Mouse (Mus musculus) kidney, postnatal 10 days (tissue): Measurements from ENCODE around the gene Glra4.
"Not testable (repeated sequence)": the region's sequence is repeated elsewhere in the genome, so short reads cannot be mapped to it uniquely, and the experiment has no call there.

ENCODE experiments used
- DNase-seq: peaks from one replicate; pipeline ENCODE4 v3.0.0; 2021; ENCODE audit warnings: mixed read lengths

The Glra4 gene

DNA sequence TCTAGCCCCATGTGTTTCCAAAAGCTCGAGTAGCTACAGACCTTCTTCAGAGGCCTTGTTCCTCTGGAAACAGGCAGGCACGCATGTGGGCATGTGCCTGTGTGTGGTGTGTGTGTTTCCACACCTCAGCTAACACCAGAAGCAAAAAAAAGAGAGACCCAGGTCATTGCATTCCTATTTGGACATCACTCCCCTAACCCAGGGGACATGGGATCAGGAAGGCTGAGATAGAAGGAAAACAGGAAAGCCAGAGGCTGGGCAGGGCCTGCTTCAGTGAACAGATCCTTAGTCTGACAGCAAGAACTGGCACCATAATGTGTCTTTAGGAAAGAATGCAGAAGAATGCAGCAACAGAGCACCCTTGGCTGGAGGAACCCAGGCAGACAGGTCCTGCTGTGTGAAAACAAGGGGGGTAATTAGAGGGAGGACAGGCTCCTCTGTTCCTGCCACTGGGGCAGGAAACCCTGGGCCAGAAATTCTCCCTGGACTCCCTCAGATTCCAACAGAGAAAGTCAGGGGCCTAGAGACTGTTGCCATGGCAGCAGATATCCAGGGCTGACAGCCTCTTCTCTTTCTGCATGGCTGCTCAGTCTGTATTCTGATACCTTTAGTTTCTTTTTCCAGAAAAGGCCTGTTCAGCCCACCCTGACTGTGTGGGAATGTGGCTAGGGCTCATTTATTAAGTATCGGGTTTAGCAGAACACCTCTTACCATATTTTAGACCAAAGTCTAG is 65.0 kb downstream of the Glra4 start:
- DNase-seq, result not testable (repeated sequence)

DNA sequence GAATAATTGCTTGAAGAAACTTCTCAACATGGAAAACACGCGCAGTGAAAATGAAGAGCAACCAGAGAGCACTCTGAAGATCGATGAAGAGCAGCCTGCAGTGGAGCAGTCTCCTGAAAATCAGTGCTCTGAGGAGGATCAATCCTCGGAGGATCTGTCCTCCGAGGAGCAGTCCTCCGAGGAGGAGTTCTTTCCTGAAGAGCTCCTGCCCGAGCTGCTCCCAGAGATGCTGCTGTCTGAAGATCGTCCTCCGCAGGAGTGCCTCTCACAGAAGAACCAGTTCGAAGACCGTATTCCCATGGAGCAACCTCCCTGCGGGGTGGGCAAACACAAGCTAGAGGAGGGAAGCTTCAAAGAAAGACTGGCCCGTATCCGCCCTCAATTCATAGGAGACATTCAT is 71.2 kb downstream of the Glra4 start:
- DNase-seq, result peak; percentile 9

GRCm38 (mm10) chrX:136708168-136708681 is 71.7 kb downstream of the Glra4 start:
- DNase-seq, result peak; percentile 59
